Mouse (Mus musculus) bone marrow, adult 2 months (tissue): Measurements from ENCODE around the gene Gla. TPM values are rescaled to one million over a fixed set of nuclear protein-coding genes. Genes with fewer than 3 reads are reported as not detected.
"Not testable (repeated sequence)": the region's sequence is repeated elsewhere in the genome, so short reads cannot be mapped to it uniquely, and the experiment has no call there.

Experiments
- H3K27ac ChIP-seq: fragments of 200-500 bp; 2 replicates; pipeline ENCODE4 v1.5.1; 2012; ENCODE audit warnings: low read depth, mild to moderate bottlenecking, control low read depth, inconsistent platforms, low read length; ENCODE audit not compliant: control insufficient read depth, poor library complexity, insufficient read depth
- H3K4me1 ChIP-seq: fragments of 200-500 bp; 2 replicates; pipeline ENCODE4 v1.6.1; 2011; ENCODE audit warnings: low read length; ENCODE audit not compliant: control insufficient read depth, insufficient read depth
- H3K4me3 ChIP-seq: fragments of 200-500 bp; replicated peaks from 2 replicates; pipeline ENCODE3; 2011; ENCODE audit warnings: mild to moderate bottlenecking, low read depth, low read length, control low read depth; ENCODE audit not compliant: control insufficient read depth
- CTCF ChIP-seq: fragments of 200-500 bp; IDR thresholded peaks from 2 replicates; pipeline ENCODE4 v1.5.1; 2011; ENCODE audit warnings: low read length, control low read depth; ENCODE audit not compliant: control insufficient read depth, insufficient read depth
- POLR2A ChIP-seq: fragments of 200-500 bp; IDR thresholded peaks from 2 replicates; pipeline ENCODE4 v1.6.1; 2011; ENCODE audit warnings: low read depth, mild to moderate bottlenecking, control low read depth, low read length, borderline replicate concordance; ENCODE audit not compliant: control insufficient read depth
- WGBS: fragments of 180-500 bp; shearing (Covaris S2); methylation state at CpG from one replicate; pipeline ENCODE4 v1.1.7; 2018; 5-methylcytosine and 5-hydroxymethylcytosine counted together
- polyA plus RNA-seq: library from polyadenylated mRNA; stranded (reverse); fragments of >200 nt; gene quantifications from 2 replicates; pipeline ENCODE4 v1.2.4, GENCODE M21; 2011; ENCODE audit warnings: low replicate concordance; ENCODE audit not compliant: missing spikeins, insufficient read depth, insufficient read length

Gene Gla
- polyA plus RNA-seq, 1 experiment, result 6.8 TPM

- no peak overlapping the region for H3K4me3 ChIP-seq
- H3K4me1 ChIP-seq, result 0 out of 2 replicates have a peak, but pooled peaks cover 1% of the 10 kb centered on the region
- TF ChIP-seq POLR2A (no peak), CTCF (no peak)
- H3K27ac ChIP-seq, result no peak overlapping the region
- 82% methylated on average over 4 of the region's 4 CpGs for WGBS
These were observed 47.6 kb downstream of the Gla start for GRCm38 (mm10) chrX:134553326-134553725.

- 33% methylated on average over 5 of the region's 5 CpGs for whole genome bisulfite sequencing
- H3K4me3 ChIP-seq, result no peak overlapping the region
- 0 out of 2 replicates have a peak, but pooled peaks cover 1% of the 10 kb centered on the region for H3K4me1 ChIP-seq
- TF ChIP-seq CTCF (no peak), POLR2A (no peak)
- no peak overlapping the region for H3K27ac ChIP-seq
These were observed 50.0 kb downstream of the Gla start for GRCm38 (mm10) chrX:134550903-134551302.

- Histone ChIP-seq H3K27ac (no peak overlapping the region), H3K4me3 (no peak overlapping the region), H3K4me1 (no peaks in the 10 kb centered on the region)
- TF ChIP-seq POLR2A, result no peak
- TF ChIP-seq CTCF, result no peak
- WGBS, result 88% methylated on average over 4 of the region's 4 CpGs
These were observed 53.6 kb downstream of the Gla start for GRCm38 (mm10) chrX:134547330-134547729.

GRCm38 (mm10) chrX:134541955-134542308 lies 59.0 kb downstream of the Gla start:
- H3K4me1 ChIP-seq, result no peaks in the 10 kb centered on the region
- H3K4me3 ChIP-seq, result peak overlapping the region; percentile 91
- TF ChIP-seq POLR2A, result no peak
- 12% methylated on average over 6 of the region's 6 CpGs for WGBS
- H3K27ac ChIP-seq, result peak overlapping the region; percentile 94; the same call in 1 of the 2 replicates

- WGBS, result 14% methylated on average over 56 of the region's 61 CpGs
- H3K4me3 ChIP-seq, result peak within 1 kb of the TSS; percentile 91
- H3K4me1 ChIP-seq, result no peaks in the 10 kb centered on the region
- TF ChIP-seq CTCF, result no peak
- TF ChIP-seq POLR2A, result no peak
- peak within 1 kb of the TSS; percentile 94 for H3K27ac ChIP-seq
These were observed 59.6 kb downstream of the Gla start, which contains the start of gene Timm8a1 for GRCm38 (mm10) chrX:134541145-134541954. TSS of gene Timm8a1 (minus strand) at chrX:134541865.

- WGBS, result 12% methylated on average over 12 of the region's 12 CpGs
- H3K4me1 ChIP-seq, result no peaks in the 10 kb centered on the region
- H3K27ac ChIP-seq, result no peak overlapping the region
- H3K4me3 ChIP-seq, result peak overlapping the region; percentile 91
- TF ChIP-seq CTCF, result no peak
- TF ChIP-seq POLR2A, result no peak
These were observed 60.4 kb downstream of the Gla start for GRCm38 (mm10) chrX:134540414-134541135.

GRCm38 (mm10) chrX:134539795-134540194 lies 61.1 kb downstream of the Gla start:
- not testable (repeated sequence) for H3K27ac ChIP-seq, H3K4me1 ChIP-seq
- peak overlapping the region; percentile 48 for H3K4me3 ChIP-seq
- 31% methylated on average over 10 of the region's 10 CpGs for WGBS

Other genes with a start within 250 kb of the Gla start
- gene Drp2, start 196.6 kb downstream of the Gla start, polyA plus RNA-seq, result 0.84 and 2.0 TPM in 2 replicates
- not detected in 2 replicates for gene Taf7l, start 124.6 kb downstream of the Gla start, polyA plus RNA-seq
- gene Timm8a1, start 59.3 kb downstream of the Gla start, polyA plus RNA-seq, result 11.6 and 28.4 TPM in 2 replicates
- gene Btk, start 17.6 kb downstream of the Gla start, polyA plus RNA-seq, result 43.9 and 79.4 TPM in 2 replicates
- 431 and 606 TPM in 2 replicates for gene Rpl36a, start 15.5 kb downstream of the Gla start, polyA plus RNA-seq
- gene Hnrnph2, start 54 bp upstream of the Gla start, polyA plus RNA-seq, result 50.4 and 53.5 TPM in 2 replicates
- 1.2 and 2.5 TPM in 2 replicates for gene Armcx4, start 85.4 kb upstream of the Gla start, polyA plus RNA-seq
- 3.2 and 4.7 TPM in 2 replicates for gene Armcx1, start 116.8 kb upstream of the Gla start, polyA plus RNA-seq
- gene Armcx6, start 150.3 kb upstream of the Gla start, polyA plus RNA-seq, result 1.2 and 4.6 TPM in 2 replicates
- 5.4 and 13.2 TPM in 2 replicates for gene Armcx3, start 155.5 kb upstream of the Gla start, polyA plus RNA-seq
- gene Armcx2, start 208.1 kb upstream of the Gla start, polyA plus RNA-seq, result 3.1 and 6.5 TPM in 2 replicates